Mouse (Mus musculus) E14TG2a.4 (cell line): ENCODE data around the gene Gli3.

Experiments
- CTCF ChIP-seq: conservative IDR thresholded peaks from 2 replicates; pipeline ENCODE4 v1.5.1; 2014; ENCODE audit warnings: low read length
- NANOG ChIP-seq: IDR thresholded peaks from 2 replicates; pipeline ENCODE4 v1.6.1; 2014; ENCODE audit warnings: borderline replicate concordance, low read length, mixed read lengths

GRCm38 (mm10) chr13:15577133-15577917 is 114.3 kb downstream of the Gli3 start:
- no peak for TF ChIP-seq CTCF
- no peak for TF ChIP-seq NANOG
